Mouse (Mus musculus): ENCODE data around the gene Dusp27. TPM values are rescaled to one million over a fixed set of nuclear protein-coding genes. Genes with fewer than 3 reads are reported as not detected.
"Not testable (repeated sequence)": the region's sequence is repeated elsewhere in the genome, so short reads cannot be mapped to it uniquely, and the experiment has no call there.

Gene Dusp27
- polyA plus RNA-seq, 1 experiment from 2014 or later, result 0.53 TPM

GRCm38 (mm10) chr1:166142369-166142768, 14.6 kb upstream of the Dusp27 start:
- H3K4me1 ChIP-seq (replicated peaks), result peaks cover 10% of the 10 kb centered on the region
- H3K9me3 ChIP-seq (replicated peaks), result no peaks in the 10 kb centered on the region
- 56% methylated on average over 6 of the region's 6 CpGs for WGBS (ENCODE audit: insufficient replicate concordance)
- no peaks in the 10 kb centered on the region for H3K36me3 ChIP-seq (replicated peaks)
- H3K9ac ChIP-seq, result no peak overlapping the region
- no peak overlapping the region for H3K27ac ChIP-seq (replicated peaks)
- no peak overlapping the region for H3K4me2 ChIP-seq
- ATAC-seq (ENCODE audit: insufficient read depth), result no peak
- H3K27me3 ChIP-seq, result no peaks in the 10 kb centered on the region
- no peak overlapping the region for H3K4me3 ChIP-seq (replicated peaks)

GRCm38 (mm10) chr1:166141868-166142267, 14.1 kb upstream of the Dusp27 start:
- H3K36me3 ChIP-seq (replicated peaks); H3K9me3 ChIP-seq (replicated peaks); H3K27me3 ChIP-seq; H3K4me3 ChIP-seq (replicated peaks); ATAC-seq (ENCODE audit: insufficient read depth); H3K4me2 ChIP-seq; H3K9ac ChIP-seq; H3K27ac ChIP-seq (replicated peaks): not testable (repeated sequence)
- 66% methylated on average over 9 of the region's 9 CpGs for WGBS (ENCODE audit: insufficient replicate concordance)
- peaks cover 12% of the 10 kb centered on the region for H3K4me1 ChIP-seq (replicated peaks)

GRCm38 (mm10) chr1:166139620-166140184, 12.0 kb upstream of the Dusp27 start:
- WGBS (ENCODE audit: insufficient replicate concordance), result 62% methylated on average over 4 of the region's 4 CpGs
- H3K4me1 ChIP-seq (replicated peaks), result peaks cover 12% of the 10 kb centered on the region
- H3K4me3 ChIP-seq (replicated peaks), result no peak overlapping the region
- no peaks in the 10 kb centered on the region for H3K36me3 ChIP-seq (replicated peaks)
- no peak for ATAC-seq (ENCODE audit: insufficient read depth)
- no peak overlapping the region for H3K4me2 ChIP-seq
- no peaks in the 10 kb centered on the region for H3K9me3 ChIP-seq (replicated peaks)
- no peak overlapping the region for H3K9ac ChIP-seq
- no peaks in the 10 kb centered on the region for H3K27me3 ChIP-seq
- no peak overlapping the region for H3K27ac ChIP-seq (replicated peaks)

GRCm38 (mm10) chr1:166139113-166139512, 11.4 kb upstream of the Dusp27 start:
- ATAC-seq (ENCODE audit: insufficient read depth), result no peak
- Histone ChIP-seq H3K9ac (no peak overlapping the region), H3K27me3 (no peaks in the 10 kb centered on the region), H3K27ac (replicated peaks) (no peak overlapping the region), H3K9me3 (replicated peaks) (no peaks in the 10 kb centered on the region), H3K36me3 (replicated peaks) (no peaks in the 10 kb centered on the region), H3K4me1 (replicated peaks) (peaks cover 12% of the 10 kb centered on the region), H3K4me3 (replicated peaks) (no peak overlapping the region), H3K4me2 (no peak overlapping the region)
- 70% methylated on average over 3 of the region's 3 CpGs for WGBS (ENCODE audit: insufficient replicate concordance)

DNA sequence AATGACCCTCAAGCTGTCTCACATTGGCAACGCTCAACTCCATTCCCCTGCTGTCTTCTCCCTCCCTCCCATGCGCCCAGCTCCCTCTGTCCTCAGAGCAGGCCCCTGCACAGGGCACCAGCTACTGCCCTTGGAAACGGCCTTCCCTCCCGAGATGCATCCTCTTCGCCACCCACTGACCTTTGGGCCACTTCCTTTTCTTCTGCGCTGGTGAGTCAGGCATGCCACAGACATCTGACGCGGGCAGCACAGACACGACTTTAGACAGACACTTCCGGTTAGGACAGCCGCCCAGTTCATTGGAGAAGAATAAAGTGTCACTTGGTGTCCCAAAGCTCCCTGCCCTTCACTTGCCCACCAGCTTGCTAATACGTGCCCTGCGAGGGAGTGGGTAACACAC, 10.4 kb upstream of the Dusp27 start:
- no peaks in the 10 kb centered on the region for H3K36me3 ChIP-seq (replicated peaks)
- 24% methylated on average over 13 of the region's 13 CpGs for WGBS (ENCODE audit: insufficient replicate concordance)
- H3K27me3 ChIP-seq, result no peaks in the 10 kb centered on the region
- H3K9me3 ChIP-seq (replicated peaks), result no peaks in the 10 kb centered on the region
- peak; percentile 22; the same call in 1 of the 2 replicates for ATAC-seq (ENCODE audit: insufficient read depth)
- peaks cover 12% of the 10 kb centered on the region for H3K4me1 ChIP-seq (replicated peaks)
- H3K4me3 ChIP-seq (replicated peaks), result no peak overlapping the region
- no peak overlapping the region for H3K27ac ChIP-seq (replicated peaks)
- no peak overlapping the region for H3K9ac ChIP-seq
- peak overlapping the region; percentile 15; the same call in 1 of the 2 replicates for H3K4me2 ChIP-seq

DNA sequence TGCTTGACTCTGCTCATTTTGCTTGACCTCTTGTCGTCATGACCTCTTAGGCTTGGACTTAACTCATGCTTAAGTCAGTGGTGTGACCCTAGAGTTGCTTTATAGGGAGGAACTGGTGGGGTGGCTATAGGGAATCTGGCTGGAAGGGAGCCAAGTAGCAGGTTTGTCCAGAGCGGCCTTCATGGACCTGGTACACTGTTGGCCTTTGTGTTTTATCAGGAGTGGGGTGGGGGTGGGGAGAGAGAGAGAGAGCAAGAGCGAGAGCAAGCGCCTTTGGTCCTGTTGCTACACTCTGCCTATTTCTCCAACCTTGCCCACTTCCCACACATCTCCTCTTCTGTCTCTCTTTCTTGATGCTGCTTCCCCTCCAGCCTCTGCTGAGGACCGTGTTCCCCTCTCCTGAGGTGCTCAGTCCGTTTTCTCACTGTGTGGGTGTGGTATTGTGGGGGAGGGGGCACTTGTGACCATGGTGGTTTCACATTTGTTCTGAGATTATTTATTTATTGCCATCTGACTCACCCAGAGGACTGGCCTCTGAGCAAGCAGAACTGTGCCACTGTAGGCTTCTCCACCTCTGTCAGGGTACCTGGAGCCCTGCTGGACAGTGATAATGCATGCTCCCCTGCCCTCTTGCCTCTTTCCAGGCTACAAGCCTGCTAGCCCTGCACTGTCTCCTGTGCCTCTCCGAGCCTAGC, 9.7 kb upstream of the Dusp27 start:
- no peak overlapping the region for H3K4me3 ChIP-seq (replicated peaks)
- no peak overlapping the region for H3K4me2 ChIP-seq
- H3K4me1 ChIP-seq (replicated peaks), result peaks cover 12% of the 10 kb centered on the region
- H3K27me3 ChIP-seq, result no peaks in the 10 kb centered on the region
- H3K36me3 ChIP-seq (replicated peaks), result no peaks in the 10 kb centered on the region
- H3K27ac ChIP-seq (replicated peaks), result no peak overlapping the region
- ATAC-seq (ENCODE audit: insufficient read depth), result 0 out of 2 replicates have a peak, but pooled peaks have one; percentile 5
- 50% methylated on average over 7 of the region's 7 CpGs for WGBS (ENCODE audit: insufficient replicate concordance)
- H3K9ac ChIP-seq, result no peak overlapping the region
- H3K9me3 ChIP-seq (replicated peaks), result no peaks in the 10 kb centered on the region

GRCm38 (mm10) chr1:166135091-166135740, 7.5 kb upstream of the Dusp27 start:
- Histone ChIP-seq H3K27ac (replicated peaks) (no peak overlapping the region), H3K4me1 (replicated peaks) (peaks cover 12% of the 10 kb centered on the region), H3K9me3 (replicated peaks) (no peaks in the 10 kb centered on the region), H3K9ac (no peak overlapping the region), H3K4me3 (replicated peaks) (no peak overlapping the region), H3K27me3 (no peaks in the 10 kb centered on the region), H3K36me3 (replicated peaks) (no peaks in the 10 kb centered on the region), H3K4me2 (no peak overlapping the region)
- 36% methylated on average over 5 of the region's 5 CpGs for WGBS (ENCODE audit: insufficient replicate concordance)
- ATAC-seq (ENCODE audit: insufficient read depth), result no peak

GRCm38 (mm10) chr1:166132367-166132766, 4.6 kb upstream of the Dusp27 start:
- H3K27ac ChIP-seq (replicated peaks), result no peak overlapping the region
- H3K4me3 ChIP-seq (replicated peaks), result no peak overlapping the region
- H3K4me2 ChIP-seq, result no peak overlapping the region
- H3K9ac ChIP-seq, result no peak overlapping the region
- no peaks in the 10 kb centered on the region for H3K36me3 ChIP-seq (replicated peaks)
- H3K27me3 ChIP-seq, result no peaks in the 10 kb centered on the region
- no peak for ATAC-seq (ENCODE audit: insufficient read depth)
- H3K9me3 ChIP-seq (replicated peaks), result no peaks in the 10 kb centered on the region
- WGBS (ENCODE audit: insufficient replicate concordance), result 22% methylated on average over 4 of the region's 4 CpGs
- H3K4me1 ChIP-seq (replicated peaks), result peaks cover 3% of the 10 kb centered on the region; the same call in 1 of the 2 replicates

DNA sequence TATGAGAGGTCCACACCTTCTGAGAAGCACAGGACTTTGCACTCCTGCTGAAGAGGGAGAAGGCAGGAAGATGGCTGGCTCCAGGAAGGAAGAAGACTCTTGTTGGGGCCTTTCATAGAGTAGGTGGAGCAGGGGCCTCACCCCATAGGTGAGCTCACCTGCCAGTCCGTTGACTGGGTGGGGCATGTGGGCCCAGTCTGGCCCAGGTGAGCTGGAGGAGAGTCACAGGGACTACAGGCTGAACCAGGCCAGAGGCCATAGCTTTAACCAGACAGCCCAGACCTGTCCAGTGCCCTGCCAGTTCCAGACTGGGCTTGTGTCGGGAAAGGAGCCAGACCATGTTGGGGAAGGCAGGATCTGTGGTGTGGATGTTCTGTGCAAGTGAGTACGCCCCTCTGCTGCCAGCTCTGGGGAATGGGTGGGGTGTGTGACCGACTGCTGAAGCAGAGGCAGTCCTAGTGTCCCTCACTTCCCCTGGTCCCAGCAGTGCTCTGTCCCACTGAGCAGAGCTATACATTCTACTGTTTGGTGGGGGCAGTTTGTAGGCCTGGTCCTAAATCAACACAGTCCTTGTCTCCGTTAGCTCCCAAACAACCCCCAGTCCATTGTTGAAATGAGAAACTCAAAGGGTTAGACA, 2.6 kb upstream of the Dusp27 start, which contains the start of gene Gpa33:
Gene Gpa33, plus strand, starts transcription at position 15 of the 637 bp plus-strand sequence.
- H3K9ac ChIP-seq, result no peak within 1 kb of the TSS
- H3K27ac ChIP-seq (replicated peaks), result no peak within 1 kb of the TSS
- H3K9me3 ChIP-seq (replicated peaks), result no peaks in the 10 kb centered on the region
- H3K4me1 ChIP-seq (replicated peaks), result peaks cover 2% of the 10 kb centered on the region; the same call in 1 of the 2 replicates
- no peak for ATAC-seq (ENCODE audit: insufficient read depth)
- H3K27me3 ChIP-seq, result no peaks in the 10 kb centered on the region
- H3K4me2 ChIP-seq, result no peak within 1 kb of the TSS
- WGBS (ENCODE audit: insufficient replicate concordance), result 67% methylated on average over 5 of the region's 5 CpGs
- H3K36me3 ChIP-seq (replicated peaks), result no peaks in the 10 kb centered on the region
- H3K4me3 ChIP-seq (replicated peaks), result no peak within 1 kb of the TSS

GRCm38 (mm10) chr1:166128551-166128950, 829 bp upstream of the Dusp27 start:
- WGBS (ENCODE audit: insufficient replicate concordance), result 73% methylated on average over 5 of the region's 5 CpGs
- Histone ChIP-seq H3K27me3 (no peaks in the 10 kb centered on the region), H3K4me2 (no peak overlapping the region), H3K9ac (no peak overlapping the region), H3K4me1 (replicated peaks) (peaks cover 3% of the 10 kb centered on the region), H3K9me3 (replicated peaks) (no peaks in the 10 kb centered on the region), H3K36me3 (replicated peaks) (no peaks in the 10 kb centered on the region), H3K4me3 (replicated peaks) (no peak overlapping the region), H3K27ac (replicated peaks) (no peak overlapping the region)
- ATAC-seq (ENCODE audit: insufficient read depth), result no peak

DNA sequence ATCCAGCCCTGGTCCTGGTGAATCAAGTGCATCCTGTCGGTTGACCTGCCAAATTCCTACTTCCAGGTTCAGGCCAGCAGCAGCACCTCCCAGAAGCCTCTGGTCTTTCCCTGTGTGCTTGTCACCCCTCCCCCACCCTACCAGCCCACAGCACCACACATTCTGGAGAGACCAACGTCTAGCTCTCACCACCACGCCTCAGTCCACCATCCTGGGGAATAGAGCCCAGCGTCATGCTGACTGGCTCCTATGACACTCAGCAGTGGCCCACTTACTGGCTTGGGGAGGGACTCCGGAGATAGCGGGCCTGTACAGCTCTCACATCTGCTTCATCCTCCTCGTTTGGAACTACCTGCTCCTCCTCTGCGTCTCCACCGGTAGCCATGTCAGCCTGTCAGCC, 927 bp downstream of the Dusp27 start:
- H3K4me1 ChIP-seq (replicated peaks), result peaks cover 3% of the 10 kb centered on the region
- WGBS (ENCODE audit: insufficient replicate concordance), result 58% methylated on average over 9 of the region's 9 CpGs
- H3K36me3 ChIP-seq (replicated peaks), result no peaks in the 10 kb centered on the region
- no peak overlapping the region for H3K4me3 ChIP-seq (replicated peaks)
- H3K9me3 ChIP-seq (replicated peaks), result no peaks in the 10 kb centered on the region
- H3K9ac ChIP-seq, result no peak overlapping the region
- no peak for ATAC-seq (ENCODE audit: insufficient read depth)
- no peak overlapping the region for H3K4me2 ChIP-seq
- no peaks in the 10 kb centered on the region for H3K27me3 ChIP-seq
- H3K27ac ChIP-seq (replicated peaks), result no peak overlapping the region
